In genomic region chr16:85895948-85896347, GRCm38 (mm10) we compare ENCODE assay signal across 23 mouse cellular contexts. TPM values are rescaled to one million over a fixed set of nuclear protein-coding genes. Genes with fewer than 3 reads are reported as not detected.
DNase-seq lines count a peak whose midpoint lies in the region; ATAC-seq and TF ChIP-seq lines count a peak whose summit lies in the region.
"Had no signal": no experiment of that assay in that cellular context is flagged by ENCODE, and none has a peak within 500 bp of the region (broad histone marks: within the 10 kb centered on the region; RNA-seq: fewer than 3 reads in every experiment).

No protein-coding gene starts in this region.

- peak; percentile 57 for ATAC-seq in forebrain, postnatal 0 days
- no peak for ATAC-seq in forebrain, embryonic 13.5 days
- no peak for ATAC-seq in erythroid progenitor cell, adult 5-6 weeks (replicated peaks; ENCODE audit: low FRiP score, poor library complexity, severe bottlenecking)
- ATAC-seq: CD4-positive, CD25-positive, alpha-beta regulatory T cell, adult 4 months; liver, postnatal 0 days; Patski had no signal

- H3K4me2 ChIP-seq in forebrain, postnatal 0 days (ENCODE audit: low read depth): no peak overlapping the region
- H3K4me2 ChIP-seq in forebrain, embryonic 13.5 days: no peak overlapping the region

- DNase-seq in forebrain, postnatal 0 days: peak; percentile 76
- peak; percentile 3 for DNase-seq in right cerebral cortex, adult 18-20 months
- no peak for DNase-seq in right cerebral cortex, postnatal 14 days
- peak; percentile 62 for DNase-seq in layer of hippocampus, adult 9-11 months
- peak; percentile 46 for DNase-seq in telencephalon, adult 2 months (ENCODE audit: low read depth, low spot score)
- DNase-seq in lung, postnatal 14 days: no peak
- DNase-seq: adrenal gland, adult 8-10 months; cerebellum, adult 11-12 months; cerebellum, postnatal 25 days; embryo, embryonic 11 days; gastrocnemius, postnatal 14 days; kidney, adult 2 months; kidney, postnatal 14 days; liver, postnatal 0 days; lung, postnatal 10 days; midbrain, embryonic 14.5 days; spleen, adult 18-20 months; thymus, postnatal 4 days had no signal

- no peaks in the 10 kb centered on the region for H3K9me3 ChIP-seq in forebrain, postnatal 0 days (ENCODE audit: low read length)
- H3K9me3 ChIP-seq in forebrain, embryonic 13.5 days (replicated peaks): no peaks in the 10 kb centered on the region

- TF ChIP-seq CTCF in forebrain, postnatal 0 days (IDR thresholded peaks at IDR 0.05; ENCODE audit: low read depth): no peak

- no peak overlapping the region for H3K27ac ChIP-seq in forebrain, postnatal 0 days (ENCODE audit: low read depth, low read length)
- H3K27ac ChIP-seq in forebrain, embryonic 13.5 days: no peak overlapping the region

- no peaks in the 10 kb centered on the region for H3K27me3 ChIP-seq in forebrain, postnatal 0 days (ENCODE audit: insufficient read depth, low read length)
- peaks cover 17% of the 10 kb centered on the region for H3K27me3 ChIP-seq in forebrain, embryonic 13.5 days
- H3K27me3 ChIP-seq: Patski had no signal

- H3K9ac ChIP-seq in forebrain, postnatal 0 days: no peak overlapping the region
- H3K9ac ChIP-seq in forebrain, embryonic 13.5 days: no peak overlapping the region
- H3K9ac ChIP-seq: liver, postnatal 0 days had no signal

- H3K4me3 ChIP-seq in forebrain, postnatal 0 days (ENCODE audit: low read depth, low read length): no peak overlapping the region
- H3K4me3 ChIP-seq in forebrain, embryonic 13.5 days: no peak overlapping the region
- H3K4me3 ChIP-seq: megakaryocyte, embryonic 14.5 days had no signal

- WGBS in forebrain, postnatal 0 days: 55% methylated on average over 4 of the region's 4 CpGs
- WGBS in forebrain, embryonic 13.5 days: 84% methylated on average over 4 of the region's 4 CpGs

- no peaks in the 10 kb centered on the region for H3K4me1 ChIP-seq in forebrain, postnatal 0 days (ENCODE audit: insufficient read depth)
- peaks cover 12% of the 10 kb centered on the region for H3K4me1 ChIP-seq in forebrain, embryonic 13.5 days

- H3K36me3 ChIP-seq in forebrain, postnatal 0 days (ENCODE audit: insufficient read depth): no peaks in the 10 kb centered on the region
- no peaks in the 10 kb centered on the region for H3K36me3 ChIP-seq in forebrain, embryonic 13.5 days (ENCODE audit: poor library complexity, severe bottlenecking)

RNA-seq across cellular contexts. Expression of gene Adamts5, which starts 5.7 kb away (rescaled TPM):
- total RNA-seq in forebrain, postnatal 0 days (2014; rRNA removed): 2.1 and 2.6 TPM in 2 replicates
- polyA plus RNA-seq in forebrain, postnatal 0 days (2015; fragmentation: Nextera tagmentation; extraction: Ambion mirVana): 1.1 and 1.8 TPM in 2 replicates
- 1.6 and 1.7 TPM in 2 replicates for polyA plus RNA-seq in forebrain, embryonic 13.5 days (2015; fragmentation: Nextera tagmentation; extraction: Ambion mirVana)
- not detected in 2 replicates for total RNA-seq in erythroid progenitor cell, adult 5-6 weeks (2015; ENCODE audit: low replicate concordance)
- total RNA-seq in erythroid progenitor cell, adult 5-6 weeks (2017; ENCODE audit: low replicate concordance): 0.13 TPM in 1 of 2 replicates, not detected in the other
- polyA plus RNA-seq: CD4-positive, CD25-positive, alpha-beta regulatory T cell, adult 4 months had no signal

Comparison
In these comparisons a context has a peak if more than half of its experiments do, and no peak if none do; other contexts are left out.
1. DNase-seq: peak in forebrain, postnatal 0 days (single experiment), right cerebral cortex, adult 18-20 months (single experiment), layer of hippocampus, adult 9-11 months (single experiment) and telencephalon, adult 2 months (single experiment); none in right cerebral cortex, postnatal 14 days (single experiment) and lung, postnatal 14 days (single experiment).